Mouse (Mus musculus) MEL (cell line): ENCODE results near the gene Padi6.

ENCODE experiments used
- CTCF ChIP-seq, 3 experiments: IDR thresholded peaks in 2 of 3; conservative IDR thresholded peaks in 1 of 3; 2 replicates each; pipeline ENCODE4 v1.5.1; 2011 to 2012; ENCODE audit warnings: low read length in 3 of 3, low read depth in 2 of 3, mild to moderate bottlenecking in 2 of 3, improper control_type of control experiment in 1 of 3, inconsistent platforms in 1 of 3, mixed read lengths in 1 of 3, moderate library complexity in 1 of 3; ENCODE audit not compliant: control insufficient read depth in 1 of 3, insufficient read depth in 1 of 3, poor library complexity in 1 of 3, severe bottlenecking in 1 of 3
- EP300 ChIP-seq, 2 experiments: IDR thresholded peaks; 2 replicates each; pipeline ENCODE4 v1.6.1; 2011; ENCODE audit warnings: improper control_type of control experiment in 2 of 2, low read length in 2 of 2, low read depth in 1 of 2, mild to moderate bottlenecking in 1 of 2
- MXI1 ChIP-seq: IDR thresholded peaks from 2 replicates; pipeline ENCODE4 v1.6.1; 2011; ENCODE audit warnings: mild to moderate bottlenecking, low read depth, low read length, improper control_type of control experiment
- RAD21 ChIP-seq: IDR thresholded peaks from 2 replicates; pipeline ENCODE4 v1.6.1; 2011; ENCODE audit warnings: mild to moderate bottlenecking, low read depth, low read length, improper control_type of control experiment
- USF1 ChIP-seq: IDR thresholded peaks from 2 replicates; pipeline ENCODE4 v1.6.1; 2014; ENCODE audit warnings: low read depth, mild to moderate bottlenecking, inconsistent platforms, low read length, improper control_type of control experiment, moderate library complexity

DNA sequence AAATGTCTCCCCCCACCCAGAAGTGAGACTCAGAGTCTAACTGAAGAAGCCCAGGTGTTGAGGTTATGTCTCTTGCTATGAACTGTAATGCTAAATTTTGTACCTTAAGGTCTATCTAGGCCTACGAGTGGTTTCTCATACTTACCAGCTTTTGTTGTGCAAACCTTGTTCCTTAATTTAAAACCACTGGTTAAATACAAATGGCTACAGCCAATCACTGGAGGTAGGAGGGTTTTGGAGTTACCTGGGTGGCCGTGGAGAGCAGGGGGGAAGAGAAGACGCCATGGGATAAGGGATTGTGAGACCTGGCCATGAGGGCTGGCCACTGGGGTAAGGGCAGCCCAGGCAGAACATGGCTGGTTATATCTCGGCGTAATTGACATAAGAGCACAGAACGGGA, 45.8 kb upstream of the Padi6 start:
- TF ChIP-seq CTCF (IDR thresholded peaks at IDR 0.05 in 2 of 3, conservative IDR thresholded peaks at IDR 0.05 in 1 of 3; ENCODE audit: control insufficient read depth in 1 of 3, insufficient read depth in 1 of 3, low read depth in 2 of 3, low read length in 3 of 3, poor library complexity in 1 of 3, severe bottlenecking in 1 of 3) (no peak), USF1 (no peak), EP300 (IDR thresholded peaks at IDR 0.05; ENCODE audit: low read depth in 1 of 2, low read length in 2 of 2) (no peak), MXI1 (no peak), RAD21 (no peak)
